Mouse (Mus musculus) embryonic facial prominence, embryonic 14.5 days (tissue): ENCODE measurements at regions not wholly inside any gene's neighbourhood (a gene's known extent, or its start where the extent isn't known, plus 50 kb on each side); places are given as distances from the start of the nearest gene placed in this dataset.

Experiments used
- ATAC-seq: fragments of 200-750 bp; cut with Nextera tagmentation; 2 replicates; pipeline ENCODE4 v1.8.0; 2017; ENCODE audit warnings: low read depth, moderate number of reproducible peaks, moderate TSS enrichment
- DNase-seq: peaks from one replicate; pipeline ENCODE4 v3.0.0-alpha.2; 2015; ENCODE audit warnings: low spot score
- H3K27ac ChIP-seq: fragments of 300-500 bp; sonication (generic); replicated peaks from 2 replicates; pipeline ENCODE4 v1.5.1; 2014; ENCODE audit warnings: low read depth, mild to moderate bottlenecking, low read length, moderate library complexity
- H3K27me3 ChIP-seq: fragments of 300-500 bp; sonication (generic); replicated peaks from 2 replicates; pipeline ENCODE4 v1.6.1; 2014; ENCODE audit warnings: low read length; ENCODE audit not compliant: control insufficient read depth, insufficient read depth
- H3K36me3 ChIP-seq: fragments of 300-500 bp; sonication (generic); 2 replicates; pipeline ENCODE4 v1.6.1; 2014; ENCODE audit warnings: low read length, mixed read lengths; ENCODE audit not compliant: control insufficient read depth, insufficient read depth
- H3K4me1 ChIP-seq: fragments of 300-500 bp; sonication (generic); 2 replicates; pipeline ENCODE4 v1.6.1; 2014; ENCODE audit warnings: antibody characterized with exemption, low read length; ENCODE audit not compliant: control insufficient read depth, insufficient read depth
- H3K4me2 ChIP-seq: fragments of 300-500 bp; sonication (generic); 2 replicates; pipeline ENCODE4 v1.6.1; 2014; ENCODE audit warnings: low read depth, mild to moderate bottlenecking, low read length, moderate library complexity, mixed read lengths
- H3K4me3 ChIP-seq: fragments of 300-500 bp; sonication (generic); 2 replicates; pipeline ENCODE4 v1.5.1; 2014; ENCODE audit warnings: low read depth, mild to moderate bottlenecking, low read length
- H3K9ac ChIP-seq: fragments of 300-500 bp; sonication (generic); 2 replicates; pipeline ENCODE4 v1.6.1; 2014; ENCODE audit warnings: low read depth, mild to moderate bottlenecking, low read length, moderate library complexity, mixed read lengths
- H3K9me3 ChIP-seq: fragments of 300-500 bp; sonication (generic); 2 replicates; pipeline ENCODE4 v1.6.1; 2016; ENCODE audit warnings: low read length; ENCODE audit not compliant: control insufficient read depth
- whole genome bisulfite sequencing: fragments of 180-500 bp; shearing (Covaris S2); extraction: QIAGEN DNeasy Blood & Tissue Kit; methylation state at CpG from one replicate; pipeline ENCODE4 v1.1.7; 2014; 5-methylcytosine and 5-hydroxymethylcytosine counted together

- Histone ChIP-seq H3K4me2 (peak overlapping the region; percentile 51), H3K27ac (peak overlapping the region; percentile 72), H3K27me3 (no peaks in the 10 kb centered on the region), H3K36me3 (no peaks in the 10 kb centered on the region), H3K4me1 (peaks cover 17% of the 10 kb centered on the region), H3K9me3 (no peaks in the 10 kb centered on the region), H3K9ac (0 out of 2 replicates have a peak overlapping the region, but pooled peaks have one; percentile 9), H3K4me3 (peak overlapping the region; percentile 16; the same call in 1 of the 2 replicates)
- WGBS = 11% methylated on average over 11 of the region's 11 CpGs
- peak; percentile 72 for DNase-seq
- ATAC-seq = peak; percentile 64
Measured at GRCm38 (mm10) chr6:93066553-93067376, 123.5 kb upstream of the Adamts9 start.

- Histone ChIP-seq H3K4me2 (peak overlapping the region; percentile 51), H3K9me3 (no peaks in the 10 kb centered on the region), H3K27ac (peak overlapping the region; percentile 72), H3K9ac (peak overlapping the region; percentile 9; the same call in 1 of the 2 replicates), H3K27me3 (no peaks in the 10 kb centered on the region), H3K36me3 (no peaks in the 10 kb centered on the region), H3K4me1 (peaks cover 17% of the 10 kb centered on the region), H3K4me3 (peak overlapping the region; percentile 16; the same call in 1 of the 2 replicates)
- peak; percentile 50 for ATAC-seq
- WGBS = 26% methylated on average over 12 of the region's 12 CpGs
- DNase-seq = no peak
Measured at GRCm38 (mm10) chr6:93065917-93066552, 122.7 kb upstream of the Adamts9 start.

- no peak for ATAC-seq
- Histone ChIP-seq H3K4me3 (no peak overlapping the region), H3K36me3 (no peaks in the 10 kb centered on the region), H3K4me1 (peaks cover 17% of the 10 kb centered on the region), H3K27me3 (no peaks in the 10 kb centered on the region), H3K9me3 (no peaks in the 10 kb centered on the region), H3K9ac (no peak overlapping the region), H3K4me2 (no peak overlapping the region), H3K27ac (0 out of 2 replicates have a peak overlapping the region, but pooled peaks have one; percentile 72)
- 70% methylated on average over 6 of the region's 6 CpGs for WGBS
- DNase-seq = peak; percentile 56
Measured at GRCm38 (mm10) chr6:93065366-93065765, 122.1 kb upstream of the Adamts9 start.

GRCm38 (mm10) chr6:93064366-93064765 lies 121.1 kb upstream of the Adamts9 start:
- no peaks in the 10 kb centered on the region for H3K27me3 ChIP-seq
- H3K27ac ChIP-seq = no peak overlapping the region
- ATAC-seq (no peak), DNase-seq (no peak)
- no peak overlapping the region for H3K9ac ChIP-seq
- H3K4me3 ChIP-seq = no peak overlapping the region
- WGBS = 69% methylated on average over 7 of the region's 7 CpGs
- H3K4me2 ChIP-seq = no peak overlapping the region
- H3K36me3 ChIP-seq = no peaks in the 10 kb centered on the region
- H3K4me1 ChIP-seq = peaks cover 17% of the 10 kb centered on the region
- no peaks in the 10 kb centered on the region for H3K9me3 ChIP-seq

- peak; percentile 17 for DNase-seq
- no peaks in the 10 kb centered on the region for H3K36me3 ChIP-seq
- 59% methylated on average over 3 of the region's 3 CpGs for WGBS
- H3K9ac ChIP-seq = no peak overlapping the region
- H3K4me3 ChIP-seq = no peak overlapping the region
- no peak overlapping the region for H3K4me2 ChIP-seq
- H3K9me3 ChIP-seq = no peaks in the 10 kb centered on the region
- ATAC-seq = no peak
- H3K4me1 ChIP-seq = peaks cover 14% of the 10 kb centered on the region
- no peaks in the 10 kb centered on the region for H3K27me3 ChIP-seq
- no peak overlapping the region for H3K27ac ChIP-seq
Measured at GRCm38 (mm10) chr6:93061741-93062140, 118.4 kb upstream of the Adamts9 start.

GRCm38 (mm10) chr6:93045524-93045923 lies 102.2 kb upstream of the Adamts9 start:
- Histone ChIP-seq H3K9me3 (no peaks in the 10 kb centered on the region), H3K9ac (no peak overlapping the region), H3K4me3 (no peak overlapping the region), H3K27me3 (no peaks in the 10 kb centered on the region), H3K4me1 (no peaks in the 10 kb centered on the region), H3K27ac (no peak overlapping the region), H3K36me3 (no peaks in the 10 kb centered on the region), H3K4me2 (no peak overlapping the region)
- DNase-seq (no peak), ATAC-seq (no peak)
- WGBS = 49% methylated on average over 2 of the region's 2 CpGs

- Histone ChIP-seq H3K9me3 (0 out of 2 replicates have a peak, but pooled peaks cover 4% of the 10 kb centered on the region), H3K27me3 (no peaks in the 10 kb centered on the region), H3K4me2 (no peak overlapping the region), H3K4me1 (no peaks in the 10 kb centered on the region), H3K9ac (no peak overlapping the region), H3K4me3 (no peak overlapping the region), H3K27ac (no peak overlapping the region), H3K36me3 (no peaks in the 10 kb centered on the region)
- WGBS = 68% methylated on average over 3 of the region's 3 CpGs
- DNase-seq = no peak
- ATAC-seq = no peak
Measured at GRCm38 (mm10) chr6:93041041-93041440, 97.7 kb upstream of the Adamts9 start.

- 78% methylated on average over 1 of the region's 1 CpGs for WGBS
- no peak for DNase-seq
Measured at GRCm38 (mm10) chr6:93031812-93032330, 88.6 kb upstream of the Adamts9 start.

More at GRCm38 (mm10) chr6:93031812-93032330, 88.6 kb upstream of the Adamts9 start:
- Histone ChIP-seq H3K9ac (no peak overlapping the region), H3K9me3 (0 out of 2 replicates have a peak, but pooled peaks cover 10% of the 10 kb centered on the region), H3K27ac (no peak overlapping the region), H3K4me1 (no peaks in the 10 kb centered on the region), H3K4me3 (no peak overlapping the region), H3K27me3 (no peaks in the 10 kb centered on the region), H3K36me3 (no peaks in the 10 kb centered on the region), H3K4me2 (no peak overlapping the region)
- no peak for ATAC-seq
